Mouse (Mus musculus) thymus, adult 18-20 months (tissue): ENCODE data around the gene Aldh18a1.

ENCODE experiments used
- DNase-seq, 2 experiments: peaks; one replicate each; pipeline ENCODE4 v3.0.0; 2022; ENCODE audit warnings: mixed read lengths in 2 of 2

Aldh18a1 gene

GRCm38 (mm10) chr19:40523431-40524005, 64.7 kb downstream of the Aldh18a1 start:
- DNase-seq: no peak

DNA sequence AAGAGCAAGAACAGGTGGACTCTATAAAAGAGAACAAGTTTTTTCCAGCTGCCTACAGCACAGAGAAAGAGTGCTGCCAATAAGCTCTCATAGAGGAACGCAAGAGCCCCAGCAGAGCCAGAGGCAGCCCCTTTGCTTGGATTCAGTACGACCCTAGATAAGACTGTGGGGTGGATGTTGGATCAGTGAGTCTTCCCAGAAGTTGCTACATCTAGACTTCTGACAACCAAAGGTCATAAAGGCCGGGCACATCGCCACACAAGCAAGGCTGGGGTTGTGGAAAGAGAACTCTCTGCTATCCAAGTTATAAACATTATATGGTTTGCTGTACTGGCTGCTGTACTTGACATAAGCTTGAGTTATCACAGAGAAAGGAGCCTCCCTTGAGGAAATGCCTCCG, 67.9 kb downstream of the Aldh18a1 start:
- DNase-seq: no peak

GRCm38 (mm10) chr19:40518706-40519105, 69.6 kb downstream of the Aldh18a1 start:
- DNase-seq: no peak

GRCm38 (mm10) chr19:40515596-40515995, 72.7 kb downstream of the Aldh18a1 start:
- no peak for DNase-seq

GRCm38 (mm10) chr19:40514376-40514775, 73.9 kb downstream of the Aldh18a1 start:
- DNase-seq: no peak

- DNase-seq: peak; percentile 95
These were observed 74.6 kb downstream of the Aldh18a1 start, which contains the start of gene Sorbs1 for GRCm38 (mm10) chr19:40513632-40514078. Sorbs1 (minus strand) TSS chr19:40513779.

DNA sequence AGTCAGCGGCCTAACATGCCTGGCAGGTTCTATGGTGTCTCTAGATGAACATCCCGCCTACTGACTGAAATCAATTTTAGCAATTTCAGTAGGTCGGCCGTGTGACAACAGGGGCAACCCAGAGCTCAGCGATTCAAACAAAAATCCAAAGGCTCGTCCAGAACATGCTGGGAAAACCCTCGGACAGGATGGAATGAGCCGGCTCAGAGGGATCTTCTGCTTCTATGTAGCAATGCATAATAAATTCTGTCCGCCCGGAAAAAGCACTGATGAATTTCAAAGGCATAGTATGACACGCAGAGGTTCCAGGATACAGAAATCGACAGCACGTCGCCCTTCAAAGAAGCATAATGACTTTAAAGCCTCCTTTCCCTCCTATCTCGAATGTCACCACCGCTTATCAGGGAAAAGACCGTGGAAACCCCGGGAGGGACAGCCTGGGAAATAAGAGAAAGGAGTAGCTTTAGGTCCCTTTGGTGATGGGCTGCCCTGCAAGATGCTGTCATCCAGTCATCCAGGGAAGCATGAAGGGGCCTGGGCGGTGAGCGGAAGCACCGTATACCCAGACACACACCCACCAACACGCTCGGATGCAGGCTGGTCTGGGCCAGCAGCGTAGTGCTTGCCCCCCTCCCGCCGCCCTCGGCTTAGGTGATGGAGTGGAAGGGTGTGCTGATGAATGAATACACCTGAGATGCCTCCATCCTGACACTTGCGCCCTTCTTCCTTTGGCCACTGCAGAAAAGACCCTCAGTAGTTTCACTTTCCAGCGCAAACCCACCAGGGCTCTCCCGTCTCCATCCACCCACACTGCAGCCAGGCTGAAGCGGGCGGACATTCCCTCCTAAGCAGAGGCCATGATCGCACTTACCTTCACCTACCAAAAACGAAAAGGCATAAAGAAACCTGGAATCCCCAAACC, 75.5 kb downstream of the Aldh18a1 start:
- DNase-seq: peak; percentile 30 to 42

DNA sequence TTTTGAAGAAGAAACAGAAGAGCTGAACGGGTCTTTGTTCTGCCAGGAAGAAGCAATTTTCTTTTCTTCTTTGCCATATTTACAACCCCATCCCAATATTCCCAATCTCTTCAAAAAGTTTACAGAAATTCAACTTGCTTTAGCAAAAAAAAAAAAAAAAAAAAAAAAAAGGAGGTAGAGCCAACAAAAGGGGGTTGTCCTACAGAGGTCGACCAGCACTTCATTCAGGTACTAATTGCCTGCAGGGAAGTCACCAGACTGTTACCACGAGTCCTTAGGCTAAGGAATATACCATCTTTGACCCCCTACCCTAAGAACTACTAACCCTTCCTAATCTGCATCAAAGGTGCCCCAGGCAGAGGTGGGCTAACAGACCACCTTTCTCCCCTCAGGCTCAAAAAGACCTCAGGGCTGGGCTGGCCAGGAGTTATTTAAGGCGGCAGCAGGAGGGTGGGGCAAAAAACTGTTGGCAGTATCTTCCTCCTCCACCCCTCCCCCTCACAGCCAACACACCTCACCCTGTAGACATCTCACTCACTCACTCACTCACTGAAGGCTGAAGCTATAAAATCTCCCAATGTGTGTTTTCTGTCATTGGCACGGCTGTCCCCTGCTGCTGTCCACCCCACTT, 76.5 kb downstream of the Aldh18a1 start:
- DNase-seq: peak in 1 of 2 experiments; percentile 9

- DNase-seq: no peak
These were observed 77.2 kb downstream of the Aldh18a1 start for GRCm38 (mm10) chr19:40511100-40511439.

DNA sequence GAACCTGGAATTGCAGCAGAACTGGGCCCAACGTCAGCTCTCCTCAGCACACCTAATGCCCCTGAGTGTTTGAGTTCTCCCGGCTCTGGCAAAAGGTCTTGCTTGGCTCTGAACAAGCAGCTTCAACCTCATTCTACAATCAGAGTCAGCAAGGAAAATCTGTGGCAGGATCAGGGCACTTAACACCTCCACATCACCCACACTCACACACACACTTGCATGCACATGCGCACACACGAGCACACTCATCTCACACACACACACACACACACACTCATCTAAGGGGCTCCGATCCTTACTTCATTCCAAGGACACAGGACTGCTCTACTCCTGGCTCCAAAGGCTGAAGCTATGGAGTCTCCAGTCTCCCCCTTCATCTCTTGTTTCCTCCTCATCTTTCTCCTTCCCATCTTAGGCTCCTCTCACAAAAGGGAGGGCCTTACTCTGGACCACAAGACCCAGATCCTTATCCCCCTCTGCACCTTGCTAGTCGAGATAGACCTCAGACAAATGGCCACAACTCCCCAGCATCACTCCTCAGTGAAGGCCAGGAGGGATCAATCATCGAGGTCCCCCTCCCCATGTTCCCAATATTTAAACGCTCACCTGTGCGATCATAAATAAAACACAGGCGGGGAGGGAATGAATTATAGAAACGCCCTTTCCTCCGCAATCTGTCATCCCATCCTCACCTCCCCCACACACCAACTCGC, 77.7 kb downstream of the Aldh18a1 start:
- no peak for DNase-seq

- DNase-seq: no peak
These were observed 79.0 kb downstream of the Aldh18a1 start for GRCm38 (mm10) chr19:40509274-40509673.

DNA sequence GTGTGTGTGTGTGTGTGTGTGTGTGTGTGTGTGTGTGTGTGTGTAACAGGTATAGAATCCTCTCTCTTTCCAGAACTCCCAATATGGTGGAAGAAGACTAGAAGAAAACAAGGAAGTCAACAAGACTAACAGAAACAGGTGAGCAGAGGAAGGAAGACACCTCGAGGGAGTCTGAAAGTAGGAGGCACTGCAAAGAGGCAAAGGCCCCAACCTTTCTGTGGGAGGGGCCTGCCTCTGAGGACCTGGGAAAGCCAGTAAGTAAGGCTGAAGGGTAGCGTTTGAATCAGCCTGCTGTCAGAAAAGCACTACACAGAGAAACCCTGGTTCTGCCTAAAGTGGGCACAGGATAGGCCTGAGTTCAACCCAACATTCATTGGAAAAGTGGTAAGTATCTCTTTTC, 79.4 kb downstream of the Aldh18a1 start:
- DNase-seq: no peak

DNA sequence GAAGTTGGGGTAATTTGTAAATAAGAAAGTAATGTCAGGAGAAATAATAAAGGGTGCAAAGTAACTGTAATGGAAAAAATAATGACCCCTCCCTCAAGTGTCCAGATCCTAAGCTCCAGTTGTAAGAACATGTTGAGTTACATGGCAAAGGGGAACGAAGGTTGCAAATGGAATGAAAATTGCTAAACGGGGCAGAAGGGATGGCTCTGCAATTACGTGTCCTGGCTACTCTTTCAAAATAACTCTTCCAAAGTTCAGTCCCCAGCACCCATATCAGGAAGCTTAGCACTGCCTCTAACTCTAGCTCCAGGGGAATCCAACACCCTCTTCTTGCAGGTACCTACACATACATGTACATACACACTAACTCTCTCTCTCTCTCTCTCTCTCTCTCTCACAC, 81.3 kb downstream of the Aldh18a1 start:
- no peak for DNase-seq

DNA sequence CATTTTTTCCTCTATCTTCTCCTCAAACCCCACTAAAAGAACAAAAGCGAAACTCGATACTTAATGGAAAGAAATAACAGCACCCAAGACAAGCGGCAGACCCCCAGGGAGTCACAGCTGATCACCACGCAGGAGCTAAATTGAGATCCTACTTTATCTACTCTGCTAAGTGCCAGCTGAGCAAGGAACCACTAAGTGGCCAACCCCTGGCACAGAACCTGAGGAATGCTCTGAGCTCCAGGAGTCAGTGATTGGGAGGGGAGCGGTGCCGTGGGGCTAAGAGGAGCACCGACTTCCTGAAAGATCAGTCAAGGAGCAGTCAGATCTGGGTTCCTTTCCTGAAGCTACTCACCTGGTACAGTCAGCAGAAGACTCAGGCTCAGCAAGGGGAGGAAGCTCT, 83.9 kb downstream of the Aldh18a1 start:
- DNase-seq: no peak
